Mouse (Mus musculus) testis, adult 2 months (tissue): Measurements from ENCODE around the gene Tgfbr1. TPM values are rescaled to one million over a fixed set of nuclear protein-coding genes. Genes with fewer than 3 reads are reported as not detected.

Source experiments
- H3K27ac ChIP-seq: fragments of 200-500 bp; 2 replicates; pipeline ENCODE4 v1.5.1; 2012; ENCODE audit warnings: low read depth, low read length; ENCODE audit not compliant: control insufficient read depth, insufficient read depth
- H3K27me3 ChIP-seq: fragments of 200-500 bp; 2 replicates; pipeline ENCODE4 v1.6.1; 2012; ENCODE audit warnings: mild to moderate bottlenecking, low read length, moderate library complexity; ENCODE audit not compliant: control insufficient read depth, insufficient read depth
- H3K36me3 ChIP-seq: fragments of 200-500 bp; 2 replicates; pipeline ENCODE4 v1.6.1; 2012; ENCODE audit warnings: mild to moderate bottlenecking, low read length; ENCODE audit not compliant: control insufficient read depth, insufficient read depth
- H3K4me1 ChIP-seq: fragments of 200-500 bp; 2 replicates; pipeline ENCODE4 v1.6.1; 2012; ENCODE audit warnings: low read length; ENCODE audit not compliant: control insufficient read depth, insufficient read depth
- H3K4me3 ChIP-seq: fragments of 200-500 bp; 2 replicates; pipeline ENCODE4 v1.5.1; 2012; ENCODE audit warnings: low read depth, mild to moderate bottlenecking, low read length, moderate library complexity, mixed read lengths; ENCODE audit not compliant: control insufficient read depth
- CTCF ChIP-seq: fragments of 200-500 bp; IDR thresholded peaks from 2 replicates; pipeline ENCODE4 v1.5.1; 2012; ENCODE audit warnings: low read depth, mild to moderate bottlenecking, inconsistent platforms, low read length, moderate library complexity; ENCODE audit not compliant: control insufficient read depth, insufficient read depth, insufficient replicate concordance
- POLR2A ChIP-seq: fragments of 200-500 bp; IDR thresholded peaks from 2 replicates; pipeline ENCODE4 v1.6.1; 2012; ENCODE audit warnings: low read depth, mild to moderate bottlenecking, inconsistent platforms, low read length, moderate library complexity; ENCODE audit not compliant: control insufficient read depth
- polyA plus RNA-seq: library from polyadenylated mRNA; depleted of rRNA; stranded (reverse); fragments of >200 nt; gene quantifications from 2 replicates; pipeline ENCODE4 v1.2.3, GENCODE M21; 2012

The Tgfbr1 gene
- polyA plus RNA-seq, 1 experiment = 17.2 TPM

DNA sequence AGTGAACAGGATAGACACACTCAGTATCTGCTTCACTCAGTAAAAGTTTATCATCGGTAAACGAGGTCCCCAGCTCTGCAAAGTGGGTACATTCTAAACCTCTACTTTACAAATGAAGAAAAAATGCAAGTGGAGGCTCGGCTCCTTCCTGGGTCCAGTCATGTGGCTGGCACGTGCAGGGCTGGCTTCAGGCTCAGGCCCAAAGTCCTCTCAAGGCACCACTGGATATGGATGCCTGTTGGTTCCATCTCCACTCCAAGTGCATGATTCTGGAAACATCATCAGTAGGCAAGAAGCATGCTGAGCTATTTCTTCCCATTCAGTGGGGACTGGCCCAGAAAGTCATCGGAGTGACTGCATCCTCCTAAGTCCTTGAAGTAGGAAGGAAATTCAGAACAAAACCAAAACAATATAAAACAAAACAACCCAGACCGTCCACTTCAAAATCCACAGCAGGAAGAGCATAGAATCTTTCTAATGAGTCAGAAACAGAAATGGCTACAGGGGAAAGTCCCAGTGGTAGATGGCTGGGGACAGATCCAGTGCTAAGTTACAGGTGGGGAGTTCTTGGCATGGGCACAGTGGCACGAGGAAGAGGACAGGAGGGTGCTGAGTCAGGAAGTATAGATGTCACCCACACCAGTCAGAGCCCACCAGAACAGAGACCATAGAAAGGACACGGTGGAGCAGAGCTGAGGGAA lies 39.2 kb upstream of the Tgfbr1 start:
- Histone ChIP-seq H3K27me3 (no peaks in the 10 kb centered on the region), H3K27ac (no peak overlapping the region), H3K36me3 (no peaks in the 10 kb centered on the region), H3K4me1 (peaks cover 3% of the 10 kb centered on the region), H3K4me3 (no peak overlapping the region)
- TF ChIP-seq POLR2A (no peak), CTCF (no peak)

DNA sequence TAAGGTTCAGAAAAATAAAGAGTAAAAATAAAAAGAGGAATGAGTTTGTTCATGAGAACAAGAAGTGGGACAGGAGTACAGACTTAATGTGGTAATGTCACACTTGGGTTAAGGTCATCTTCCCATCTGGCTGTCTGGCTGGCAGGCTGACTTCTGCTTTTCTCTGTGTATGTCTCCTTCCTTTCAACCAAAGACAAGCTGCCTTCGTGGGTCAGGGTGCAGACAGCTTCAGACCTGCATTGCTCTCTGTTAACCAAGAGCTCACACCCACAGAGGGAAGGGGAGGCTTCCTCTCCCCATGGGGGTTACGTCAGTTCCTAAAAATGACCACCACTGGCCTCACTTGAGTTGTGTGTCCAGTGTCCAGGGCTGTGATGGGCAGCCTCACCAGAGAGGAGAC lies 37.6 kb upstream of the Tgfbr1 start:
- Histone ChIP-seq H3K36me3 (no peaks in the 10 kb centered on the region), H3K4me1 (peaks cover 3% of the 10 kb centered on the region), H3K27me3 (no peaks in the 10 kb centered on the region), H3K27ac (no peak overlapping the region), H3K4me3 (no peak overlapping the region)
- no peak for TF ChIP-seq CTCF
- no peak for TF ChIP-seq POLR2A

DNA sequence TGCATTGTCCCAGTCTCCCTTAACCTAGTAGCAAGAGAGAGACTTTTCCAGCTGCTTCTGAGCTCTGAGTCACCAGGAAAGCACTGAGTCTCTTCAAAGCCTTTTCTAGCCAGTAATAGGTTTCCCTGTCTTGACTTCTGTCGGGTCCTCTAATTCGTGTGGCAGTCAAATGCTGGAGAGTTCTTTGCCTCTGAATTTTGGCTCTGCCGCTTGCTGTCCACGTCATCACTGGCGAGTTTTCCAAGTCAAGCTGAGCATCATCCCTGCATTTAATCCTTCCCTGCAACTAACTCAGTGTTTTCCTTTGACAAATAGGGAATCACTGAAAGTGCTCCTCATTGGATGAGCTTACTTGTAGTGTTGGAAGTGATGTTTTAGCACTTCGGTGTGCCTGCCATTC lies 36.6 kb upstream of the Tgfbr1 start:
- peaks cover 3% of the 10 kb centered on the region for H3K4me1 ChIP-seq
- no peak for TF ChIP-seq CTCF
- no peak for TF ChIP-seq POLR2A

DNA sequence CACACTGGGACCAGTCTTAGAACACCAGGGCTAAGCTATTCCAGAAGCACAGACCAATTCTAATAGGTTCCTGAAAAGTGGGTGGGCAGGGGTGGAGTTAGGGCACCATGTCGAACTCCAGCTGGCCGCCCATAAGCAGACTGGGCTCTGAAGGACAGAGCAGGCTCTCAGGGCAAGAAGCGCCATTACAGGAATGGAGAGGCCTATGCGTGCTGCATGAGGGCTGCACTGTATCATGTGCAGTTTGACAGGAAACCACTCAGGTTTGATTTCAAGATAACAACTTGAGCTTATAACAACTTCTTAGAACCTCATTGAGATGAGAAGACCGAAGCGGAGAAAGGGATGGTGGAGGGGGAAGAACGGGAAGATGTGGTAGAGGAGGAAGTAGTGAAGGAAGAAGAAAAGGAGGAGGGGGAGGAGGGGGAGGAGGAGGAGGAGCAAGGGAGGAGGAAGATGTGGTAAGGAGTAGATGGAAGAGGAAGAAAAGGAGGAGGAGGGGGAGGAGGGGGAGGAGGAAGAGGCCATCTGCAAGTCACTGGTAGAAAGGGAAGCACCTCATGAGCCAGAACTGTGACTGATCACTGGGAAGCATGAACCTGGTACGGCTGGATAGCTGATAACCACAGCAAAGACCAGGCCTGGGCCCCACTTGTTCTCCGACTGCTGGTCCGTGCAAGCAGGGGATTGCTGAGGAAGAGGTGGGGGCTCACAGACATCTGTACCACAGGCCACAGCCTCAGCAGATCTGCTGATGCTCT lies 33.3 kb upstream of the Tgfbr1 start:
- Histone ChIP-seq H3K4me1 (peaks cover 3% of the 10 kb centered on the region), H3K27me3 (no peaks in the 10 kb centered on the region), H3K27ac (no peak overlapping the region), H3K4me3 (no peak overlapping the region), H3K36me3 (no peaks in the 10 kb centered on the region)
- TF ChIP-seq CTCF (no peak), POLR2A (no peak)

More for the DNA sequence above, 36.6 kb upstream of the Tgfbr1 start:
- no peaks in the 10 kb centered on the region for H3K27me3 ChIP-seq
- H3K27ac ChIP-seq = no peak overlapping the region
- no peak overlapping the region for H3K4me3 ChIP-seq
- H3K36me3 ChIP-seq = no peaks in the 10 kb centered on the region

DNA sequence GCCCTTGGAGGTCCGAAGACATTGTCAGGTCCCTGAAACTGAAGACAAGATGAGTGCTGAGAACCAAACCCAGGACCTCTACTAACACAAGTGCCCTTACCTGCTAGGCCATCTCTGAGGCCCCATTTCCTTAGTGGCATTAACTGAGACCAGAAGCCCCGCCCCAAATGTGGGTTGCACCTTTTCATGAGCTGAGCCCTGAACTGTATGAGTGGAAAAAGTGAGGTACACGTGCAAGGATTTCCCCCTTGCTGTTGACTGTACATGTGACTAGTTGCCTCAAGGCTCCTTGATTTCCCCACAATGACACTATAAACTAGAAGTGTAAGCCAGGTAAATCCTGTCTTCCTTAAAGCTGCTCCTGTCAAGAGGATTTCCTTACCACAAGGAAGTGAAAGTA lies 30.7 kb upstream of the Tgfbr1 start:
- Histone ChIP-seq H3K36me3 (no peaks in the 10 kb centered on the region), H3K4me3 (no peak overlapping the region), H3K27me3 (no peaks in the 10 kb centered on the region), H3K4me1 (peaks cover 3% of the 10 kb centered on the region), H3K27ac (no peak overlapping the region)
- TF ChIP-seq POLR2A (no peak), CTCF (no peak)

DNA sequence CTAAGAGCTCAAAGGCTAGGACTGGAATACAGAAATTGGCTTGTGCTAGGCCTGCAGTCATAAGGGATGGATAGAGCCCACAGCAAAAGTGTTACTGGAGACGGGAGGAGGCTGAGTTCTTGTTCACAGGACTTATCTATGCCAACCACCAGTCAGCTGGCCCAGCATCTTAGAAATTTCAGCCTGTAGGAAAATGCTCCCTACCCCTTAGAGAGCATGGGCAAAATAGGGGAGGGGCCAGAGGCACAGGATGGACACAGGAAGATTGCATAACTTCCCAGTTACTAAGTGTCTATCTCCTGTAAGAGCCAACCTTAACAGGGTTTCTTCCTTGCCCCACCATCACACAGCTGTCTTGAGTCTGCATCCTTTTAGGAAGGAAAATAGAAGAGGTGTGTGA lies 28.8 kb upstream of the Tgfbr1 start:
- no peaks in the 10 kb centered on the region for H3K36me3 ChIP-seq
- H3K27me3 ChIP-seq = no peaks in the 10 kb centered on the region
- no peak overlapping the region for H3K27ac ChIP-seq
- H3K4me1 ChIP-seq = no peaks in the 10 kb centered on the region
- no peak for TF ChIP-seq CTCF
- TF ChIP-seq POLR2A = no peak
- H3K4me3 ChIP-seq = no peak overlapping the region

DNA sequence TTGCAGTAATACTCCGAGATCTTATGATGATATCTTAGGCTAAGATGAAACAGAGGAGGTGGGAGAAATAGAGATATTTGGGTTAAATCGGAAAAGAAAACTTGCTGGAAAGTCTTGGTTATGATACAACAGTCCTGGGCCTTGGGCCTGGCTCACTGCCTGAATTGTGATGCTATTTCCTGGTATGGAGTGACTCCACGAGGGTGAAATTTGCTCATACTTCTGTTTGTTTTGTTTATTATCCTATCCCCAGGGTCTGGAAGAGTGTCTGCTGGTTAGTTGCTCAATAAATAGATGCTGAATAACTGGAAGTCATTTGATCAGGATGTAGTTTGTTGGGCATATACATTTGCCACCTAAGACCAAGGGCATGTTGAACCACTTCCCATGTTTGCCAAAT lies 25.2 kb upstream of the Tgfbr1 start:
- H3K36me3 ChIP-seq = no peaks in the 10 kb centered on the region
- TF ChIP-seq POLR2A (no peak), CTCF (no peak)
- H3K4me1 ChIP-seq = no peaks in the 10 kb centered on the region
- no peaks in the 10 kb centered on the region for H3K27me3 ChIP-seq
- H3K27ac ChIP-seq = no peak overlapping the region
- no peak overlapping the region for H3K4me3 ChIP-seq
